Mouse (Mus musculus) heart, postnatal 0 days (tissue): Measurements from ENCODE around the gene Tbc1d16. TPM values are rescaled to one million over a fixed set of nuclear protein-coding genes. Genes with fewer than 3 reads are reported as not detected.

Source experiments
- ATAC-seq: fragments of 200-750 bp; cut with Nextera tagmentation; 2 replicates; pipeline ENCODE4 v1.8.0; 2017; ENCODE audit warnings: low read depth, moderate number of reproducible peaks, moderate library complexity; ENCODE audit not compliant: insufficient read depth
- DNase-seq: peaks from one replicate; pipeline ENCODE4 v3.0.0-alpha.2; 2016; ENCODE audit warnings: low spot score
- H3K27ac ChIP-seq: fragments of 300-500 bp; sonication (generic); 2 replicates; pipeline ENCODE4 v1.5.1; 2014; ENCODE audit warnings: low read depth, mild to moderate bottlenecking
- H3K27me3 ChIP-seq: fragments of 300-500 bp; sonication (generic); 2 replicates; pipeline ENCODE4 v1.6.1; 2014; ENCODE audit warnings: low read length, mixed read lengths; ENCODE audit not compliant: control insufficient read depth, insufficient read depth
- H3K36me3 ChIP-seq: fragments of 300-500 bp; sonication (generic); replicated peaks from 2 replicates; pipeline ENCODE4 v1.6.1; 2014; ENCODE audit warnings: low read length, mixed read lengths; ENCODE audit not compliant: control insufficient read depth, insufficient read depth
- H3K4me1 ChIP-seq: fragments of 300-500 bp; sonication (generic); 2 replicates; pipeline ENCODE4 v1.6.1; 2014; ENCODE audit warnings: antibody characterized with exemption; ENCODE audit not compliant: control insufficient read depth, insufficient read depth
- H3K4me2 ChIP-seq: fragments of 300-500 bp; sonication (generic); 2 replicates; pipeline ENCODE4 v1.6.1; 2014; ENCODE audit warnings: low read depth, mild to moderate bottlenecking, low read length, moderate library complexity
- H3K4me3 ChIP-seq: fragments of 300-500 bp; sonication (generic); 2 replicates; pipeline ENCODE4 v1.5.1; 2014; ENCODE audit warnings: low read depth, low read length
- H3K9ac ChIP-seq: fragments of 300-500 bp; sonication (generic); replicated peaks from 2 replicates; pipeline ENCODE4 v1.6.1; 2014; ENCODE audit warnings: low read depth, low read length, mixed read lengths
- H3K9me3 ChIP-seq: fragments of 300-500 bp; sonication (generic); replicated peaks from 2 replicates; pipeline ENCODE4 v1.6.1; 2016; ENCODE audit warnings: low read length; ENCODE audit not compliant: control insufficient read depth
- CTCF ChIP-seq: IDR thresholded peaks from 2 replicates; pipeline ENCODE4 v1.5.1; 2016; ENCODE audit warnings: antibody characterized with exemption, control low read depth, low read depth
- EP300 ChIP-seq: IDR thresholded peaks from 2 replicates; pipeline ENCODE4 v1.6.1; 2016; ENCODE audit warnings: antibody characterized with exemption, low read depth
- WGBS: fragments of 180-500 bp; shearing (Covaris S2); extraction: QIAGEN DNeasy Blood & Tissue Kit; methylation state at CpG from one replicate; pipeline ENCODE4 v1.1.7; 2014; 5-methylcytosine and 5-hydroxymethylcytosine counted together
- polyA plus RNA-seq: library from polyadenylated mRNA; unstranded; fragments of >200 nt; fragmentation: Nextera tagmentation; extraction: Ambion mirVana; gene quantifications from 2 replicates; pipeline ENCODE4 v1.2.1, GENCODE M21; 2015
- total RNA-seq: library from RNA; depleted of rRNA; stranded (reverse); fragments of >200 nt; gene quantifications from 2 replicates; pipeline ENCODE4 v1.2.3, GENCODE M21; 2014; ENCODE audit warnings: low replicate concordance

Gene Tbc1d16
- total and polyA plus RNA-seq, 2 experiments from 2014 or later, result 12.9 to 50.8 TPM

- TF ChIP-seq EP300, result no peak
- TF ChIP-seq CTCF, result no peak
- no peaks in the 10 kb centered on the region for H3K9me3 ChIP-seq
- H3K27me3 ChIP-seq, result no peaks in the 10 kb centered on the region
- DNase-seq (no peak), ATAC-seq (no peak)
- H3K4me3 ChIP-seq, result no peak overlapping the region
- H3K4me2 ChIP-seq, result no peak overlapping the region
- 75% methylated on average over 10 of the region's 10 CpGs for WGBS
- no peak overlapping the region for H3K9ac ChIP-seq
- no peaks in the 10 kb centered on the region for H3K36me3 ChIP-seq
- H3K4me1 ChIP-seq, result 0 out of 2 replicates have a peak, but pooled peaks cover 7% of the 10 kb centered on the region
- H3K27ac ChIP-seq, result no peak overlapping the region
Measured at GRCm38 (mm10) chr11:119187800-119188197, 40.5 kb downstream of the Tbc1d16 start.

- DNase-seq, result peak; percentile 81
- no peak overlapping the region for H3K4me2 ChIP-seq
- ATAC-seq, result peak; percentile 60
- WGBS, result 44% methylated on average over 25 of the region's 25 CpGs
- no peak overlapping the region for H3K4me3 ChIP-seq
- H3K27me3 ChIP-seq, result no peaks in the 10 kb centered on the region
- TF ChIP-seq EP300 (no peak), CTCF (peak; percentile 70)
- H3K27ac ChIP-seq, result no peak overlapping the region
- H3K4me1 ChIP-seq, result 0 out of 2 replicates have a peak, but pooled peaks cover 7% of the 10 kb centered on the region
- H3K9me3 ChIP-seq, result no peaks in the 10 kb centered on the region
- H3K9ac ChIP-seq, result no peak overlapping the region
- H3K36me3 ChIP-seq, result no peaks in the 10 kb centered on the region
Measured at GRCm38 (mm10) chr11:119186989-119187799, 41.1 kb downstream of the Tbc1d16 start.

- Histone ChIP-seq H3K4me3 (no peak overlapping the region), H3K36me3 (no peaks in the 10 kb centered on the region), H3K9ac (no peak overlapping the region), H3K9me3 (no peaks in the 10 kb centered on the region), H3K27me3 (no peaks in the 10 kb centered on the region), H3K27ac (no peak overlapping the region), H3K4me2 (no peak overlapping the region), H3K4me1 (0 out of 2 replicates have a peak, but pooled peaks cover 7% of the 10 kb centered on the region)
- no peak for DNase-seq
- WGBS, result 61% methylated on average over 3 of the region's 3 CpGs
- no peak for ATAC-seq
- TF ChIP-seq EP300 (no peak), CTCF (no peak)
Measured at GRCm38 (mm10) chr11:119186381-119186780, 41.9 kb downstream of the Tbc1d16 start.

GRCm38 (mm10) chr11:119183684-119184310 is 44.5 kb downstream of the Tbc1d16 start:
- TF ChIP-seq CTCF, result no peak
- no peak for TF ChIP-seq EP300
- Histone ChIP-seq H3K4me1 (0 out of 2 replicates have a peak, but pooled peaks cover 7% of the 10 kb centered on the region), H3K9ac (no peak overlapping the region), H3K36me3 (no peaks in the 10 kb centered on the region), H3K9me3 (0 out of 2 replicates have a peak, but pooled peaks cover 3% of the 10 kb centered on the region), H3K4me2 (no peak overlapping the region), H3K27me3 (no peaks in the 10 kb centered on the region), H3K27ac (no peak overlapping the region), H3K4me3 (no peak overlapping the region)
- WGBS, result 76% methylated on average over 15 of the region's 15 CpGs
- ATAC-seq (no peak), DNase-seq (no peak)

GRCm38 (mm10) chr11:119181861-119182395 is 46.4 kb downstream of the Tbc1d16 start:
- 75% methylated on average over 12 of the region's 12 CpGs for WGBS

More at GRCm38 (mm10) chr11:119181861-119182395, 46.4 kb downstream of the Tbc1d16 start:
- H3K9ac ChIP-seq, result no peak overlapping the region
- ATAC-seq (no peak), DNase-seq (no peak)
- no peak overlapping the region for H3K27ac ChIP-seq
- H3K4me3 ChIP-seq, result no peak overlapping the region
- no peak overlapping the region for H3K4me2 ChIP-seq
- H3K9me3 ChIP-seq, result 0 out of 2 replicates have a peak, but pooled peaks cover 3% of the 10 kb centered on the region
- H3K4me1 ChIP-seq, result no peaks in the 10 kb centered on the region
- TF ChIP-seq CTCF (no peak), EP300 (no peak)
- H3K36me3 ChIP-seq, result no peaks in the 10 kb centered on the region
- H3K27me3 ChIP-seq, result no peaks in the 10 kb centered on the region
